Mouse (Mus musculus) frontal cortex, adult (tissue): ENCODE measurements around the gene Gpr176.

Source experiments
- ATAC-seq: cut with Nextera tagmentation; 2 replicates; pipeline ENCODE4 v1.9.2; 2017; ENCODE audit warnings: mild to moderate bottlenecking, moderate library complexity, mixed read lengths; ENCODE audit not compliant: low TSS enrichment

Gene Gpr176

DNA sequence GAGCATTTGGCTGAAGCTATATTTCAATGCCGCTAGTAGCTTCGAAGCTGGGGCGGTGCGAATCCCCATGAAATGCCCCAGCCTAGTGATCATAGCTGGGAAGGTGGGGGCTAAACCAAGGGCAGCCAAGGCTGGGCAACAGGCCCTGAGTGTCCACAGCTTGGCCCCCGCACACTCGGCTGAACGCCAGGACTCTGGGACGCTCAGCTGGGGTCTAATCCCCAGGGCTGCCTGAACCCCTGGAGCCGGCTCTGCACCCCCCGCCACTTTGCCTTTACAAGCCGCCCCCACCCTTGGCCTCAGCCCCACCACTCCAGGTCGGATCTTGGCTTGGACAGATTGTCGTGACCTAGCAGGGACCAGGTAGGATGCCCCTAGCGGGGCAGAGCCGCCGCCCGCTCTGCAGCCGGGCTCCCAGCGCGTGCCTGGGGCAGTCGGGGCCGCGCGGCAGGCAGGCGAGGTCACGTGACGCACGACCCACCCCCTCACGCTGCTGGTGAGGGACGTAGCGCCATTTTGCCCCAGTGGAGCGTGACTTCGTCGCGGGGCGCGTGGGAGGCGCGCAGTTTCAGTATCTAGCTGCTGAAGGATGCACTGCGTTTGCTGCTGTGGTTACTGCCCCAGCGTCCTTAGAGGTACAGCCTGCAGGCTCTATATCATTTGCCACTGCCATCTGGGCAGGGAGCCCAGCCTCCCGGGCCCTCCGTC lies 507 bp upstream of the Gpr176 start:
- peak; percentile 76 for ATAC-seq

- ATAC-seq, result no peak
These were observed 688 bp downstream of the Gpr176 start for GRCm38 (mm10) chr2:118372561-118372900.

- ATAC-seq, result no peak
These were observed 1.4 kb downstream of the Gpr176 start for GRCm38 (mm10) chr2:118371841-118372240.

DNA sequence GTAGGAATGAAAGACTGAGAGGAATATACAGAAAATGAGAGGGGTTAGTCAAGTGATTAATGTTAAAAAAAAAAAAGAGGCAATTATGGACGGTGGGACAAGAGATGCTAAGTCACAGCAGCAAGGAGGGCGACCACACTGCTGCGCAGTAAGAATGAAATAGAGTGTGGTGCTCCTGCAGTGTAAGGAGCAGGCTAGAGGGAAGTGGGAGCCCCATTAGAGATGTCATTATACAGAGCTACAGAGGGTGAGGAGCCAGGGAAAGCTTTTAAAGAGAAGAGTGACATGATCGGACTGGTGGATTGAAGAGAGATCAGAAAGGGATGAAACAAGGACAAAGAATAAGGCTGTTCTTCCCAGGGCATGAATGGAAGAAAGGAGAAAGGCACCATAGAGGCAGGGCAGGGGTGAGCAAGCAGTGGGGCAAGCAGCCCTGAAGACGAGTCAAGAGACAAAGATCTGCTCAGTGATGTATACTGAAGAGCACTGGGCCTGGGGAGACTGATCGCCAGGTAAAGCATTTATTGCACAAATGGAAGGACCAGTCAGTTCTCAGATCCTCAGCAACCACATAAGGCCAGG lies 18.0 kb downstream of the Gpr176 start:
- ATAC-seq, result no peak

DNA sequence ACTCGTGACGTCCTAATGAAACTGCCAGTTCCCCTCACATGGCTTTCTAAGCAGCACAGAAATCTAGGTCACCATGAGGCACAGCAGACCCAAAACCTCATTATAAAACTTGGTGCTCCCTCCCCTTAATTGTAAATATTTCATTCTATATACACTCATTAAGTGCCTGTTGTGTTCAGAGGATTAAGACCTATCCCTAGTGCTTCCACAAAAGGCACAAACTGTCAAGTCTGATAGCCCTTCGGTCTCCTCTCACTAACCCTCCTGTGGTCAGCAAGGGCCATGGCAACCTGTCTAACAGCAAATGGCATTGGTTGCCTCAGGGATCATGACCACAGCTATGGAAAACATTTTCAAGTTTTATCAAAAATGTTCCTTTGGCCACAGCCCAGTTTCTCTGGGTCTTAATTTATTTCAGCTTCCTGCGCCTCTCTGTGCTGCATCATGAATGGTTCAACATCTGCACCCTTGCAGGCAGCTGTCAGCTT lies 19.3 kb downstream of the Gpr176 start:
- ATAC-seq, result 0 out of 2 replicates have a peak, but pooled peaks have one; percentile 34

GRCm38 (mm10) chr2:118353498-118353897 lies 19.7 kb downstream of the Gpr176 start:
- ATAC-seq, result no peak

DNA sequence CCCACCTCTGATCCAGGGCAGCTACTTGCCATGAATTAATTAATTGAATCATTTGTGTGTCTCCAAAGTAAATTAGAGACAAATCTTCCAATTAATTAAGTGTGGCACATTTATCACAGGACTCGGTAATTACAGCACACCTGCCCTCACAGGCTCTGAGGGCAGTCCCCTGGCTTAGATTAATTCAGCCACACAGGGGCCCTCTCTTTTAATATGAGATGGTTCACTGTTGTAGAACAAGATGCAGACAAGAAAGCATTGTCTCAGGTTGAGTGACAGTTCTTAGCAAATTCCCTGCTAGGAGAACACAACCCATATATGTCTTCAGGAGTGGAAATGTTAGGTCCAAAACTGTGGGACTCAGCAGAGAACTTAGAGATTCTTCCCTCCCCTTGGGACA lies 27.7 kb downstream of the Gpr176 start:
- no peak for ATAC-seq

- no peak for ATAC-seq
These were observed 29.3 kb downstream of the Gpr176 start for GRCm38 (mm10) chr2:118343897-118344296.

- no peak for ATAC-seq
These were observed 31.9 kb downstream of the Gpr176 start for GRCm38 (mm10) chr2:118341295-118341694.

DNA sequence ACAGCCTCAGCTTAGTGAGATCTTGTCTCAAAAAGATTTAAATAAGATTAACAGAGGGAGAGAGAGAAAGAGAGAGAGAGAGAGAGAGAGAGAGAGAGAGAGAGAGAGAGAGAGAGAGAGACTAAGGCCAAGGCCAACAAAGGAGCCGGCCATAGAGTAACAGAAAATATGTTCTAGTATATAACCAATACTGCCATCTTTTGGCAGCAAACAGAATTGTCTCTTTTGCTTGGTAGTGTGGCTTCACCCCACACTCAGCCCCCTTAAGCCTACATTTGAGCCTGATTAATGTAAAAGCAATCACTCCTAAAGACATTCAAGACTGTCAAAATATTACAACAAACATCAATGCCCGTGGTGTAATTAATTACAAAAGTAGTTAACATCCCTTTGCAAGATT lies 37.1 kb downstream of the Gpr176 start:
- peak; percentile 72 for ATAC-seq

DNA sequence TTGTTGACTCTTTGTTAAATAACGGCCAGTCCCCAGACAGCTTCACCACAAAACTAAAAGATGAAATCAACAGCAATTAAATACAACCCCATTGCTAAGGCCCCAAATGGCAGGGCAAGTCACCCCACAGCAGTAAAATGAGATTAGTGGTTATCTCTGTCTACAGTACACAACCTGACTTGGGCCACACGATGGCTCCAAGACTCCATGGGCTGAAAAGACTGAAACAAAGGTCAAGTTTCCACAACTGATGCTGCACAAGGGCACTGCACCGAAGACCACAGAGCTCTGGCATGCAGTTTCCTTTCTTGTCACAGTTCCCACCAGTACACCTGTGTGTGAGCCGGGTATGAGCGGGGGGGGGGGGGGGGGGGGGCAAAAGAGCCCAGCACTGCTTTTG lies 50.6 kb downstream of the Gpr176 start:
- ATAC-seq, result no peak

- ATAC-seq, result no peak
These were observed 51.4 kb downstream of the Gpr176 start for GRCm38 (mm10) chr2:118321804-118322203.

DNA sequence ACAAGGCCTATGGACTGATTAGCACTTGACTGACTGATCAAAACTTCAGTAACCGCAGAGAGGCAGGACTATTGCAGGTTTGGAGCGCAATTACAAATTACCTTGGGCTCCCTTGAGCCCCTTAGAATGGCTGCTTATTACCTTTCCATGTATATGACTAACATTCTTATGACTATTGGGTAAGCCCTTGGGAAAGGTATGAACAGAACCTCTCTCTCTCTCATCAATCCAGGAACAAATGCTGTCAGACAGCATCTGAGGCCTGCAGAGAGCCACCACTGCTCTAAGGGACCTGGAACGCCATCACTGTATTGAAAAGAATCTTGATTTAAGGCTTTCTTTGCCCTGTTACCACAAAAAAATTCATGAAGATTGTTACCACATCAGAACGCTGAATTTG lies 52.1 kb downstream of the Gpr176 start:
- no peak for ATAC-seq

GRCm38 (mm10) chr2:118320519-118320918 lies 52.7 kb downstream of the Gpr176 start:
- no peak for ATAC-seq

- no peak for ATAC-seq
These were observed 54.0 kb downstream of the Gpr176 start for GRCm38 (mm10) chr2:118319176-118319575.

GRCm38 (mm10) chr2:118316939-118317338 lies 56.3 kb downstream of the Gpr176 start:
- ATAC-seq, result no peak

GRCm38 (mm10) chr2:118315656-118316402 lies 57.4 kb downstream of the Gpr176 start:
- ATAC-seq, result no peak

DNA sequence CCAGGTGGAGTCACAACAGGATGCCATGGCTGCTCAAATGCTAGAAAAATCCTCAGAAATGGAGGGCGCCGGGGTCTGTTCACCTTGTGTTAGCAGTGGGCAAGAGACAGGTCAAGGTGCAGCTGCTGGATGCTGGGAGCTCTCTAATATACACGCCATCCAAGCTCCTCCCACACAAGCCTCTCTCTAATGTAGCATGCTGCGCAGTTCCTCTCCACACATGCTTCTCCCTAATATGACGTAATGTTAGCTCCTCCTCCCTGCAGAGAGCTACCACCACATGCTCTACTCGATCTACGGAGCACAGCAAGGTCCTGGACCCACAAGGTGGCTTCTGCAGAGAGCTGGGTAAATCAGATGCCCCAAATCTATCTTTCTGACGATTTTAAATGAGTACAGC lies 65.7 kb downstream of the Gpr176 start:
- ATAC-seq, result peak; percentile 86

DNA sequence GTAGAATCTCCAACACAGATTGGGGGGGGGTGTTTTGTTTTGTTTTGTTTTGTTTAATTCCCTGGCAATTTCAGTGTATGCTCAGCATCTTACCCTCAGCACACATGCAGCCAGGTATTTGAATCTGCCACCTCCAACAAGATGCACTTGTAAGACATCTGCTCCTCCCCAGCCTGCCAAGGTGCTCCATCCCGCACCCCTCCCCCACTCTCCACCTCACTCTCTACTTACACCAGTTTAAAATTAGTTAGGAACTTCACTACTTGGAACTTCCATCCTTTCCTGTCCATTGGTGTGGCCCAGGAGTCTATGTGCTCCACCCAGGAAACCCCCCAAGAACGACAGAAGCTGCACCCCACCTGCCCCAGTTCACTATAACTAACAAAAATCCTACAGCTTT lies 66.3 kb downstream of the Gpr176 start:
- no peak for ATAC-seq

DNA sequence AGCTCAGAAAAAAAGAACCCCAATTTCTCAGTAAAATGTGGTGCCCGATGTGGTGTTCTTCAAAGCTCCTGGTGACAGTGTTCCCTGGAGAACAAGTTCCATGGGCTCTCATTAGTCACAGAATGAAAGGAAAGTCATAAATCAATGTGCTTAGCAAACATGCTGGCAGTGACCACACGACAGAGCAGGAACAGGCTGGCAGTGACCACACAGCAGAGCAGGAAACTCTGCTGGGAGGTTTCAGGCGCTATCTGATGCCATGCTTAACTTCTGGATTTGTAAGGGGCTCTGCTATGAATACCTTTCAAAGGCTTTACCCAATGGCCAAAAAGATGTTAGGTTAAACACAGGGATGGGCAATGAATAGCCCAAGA lies 66.7 kb downstream of the Gpr176 start:
- ATAC-seq, result no peak

DNA sequence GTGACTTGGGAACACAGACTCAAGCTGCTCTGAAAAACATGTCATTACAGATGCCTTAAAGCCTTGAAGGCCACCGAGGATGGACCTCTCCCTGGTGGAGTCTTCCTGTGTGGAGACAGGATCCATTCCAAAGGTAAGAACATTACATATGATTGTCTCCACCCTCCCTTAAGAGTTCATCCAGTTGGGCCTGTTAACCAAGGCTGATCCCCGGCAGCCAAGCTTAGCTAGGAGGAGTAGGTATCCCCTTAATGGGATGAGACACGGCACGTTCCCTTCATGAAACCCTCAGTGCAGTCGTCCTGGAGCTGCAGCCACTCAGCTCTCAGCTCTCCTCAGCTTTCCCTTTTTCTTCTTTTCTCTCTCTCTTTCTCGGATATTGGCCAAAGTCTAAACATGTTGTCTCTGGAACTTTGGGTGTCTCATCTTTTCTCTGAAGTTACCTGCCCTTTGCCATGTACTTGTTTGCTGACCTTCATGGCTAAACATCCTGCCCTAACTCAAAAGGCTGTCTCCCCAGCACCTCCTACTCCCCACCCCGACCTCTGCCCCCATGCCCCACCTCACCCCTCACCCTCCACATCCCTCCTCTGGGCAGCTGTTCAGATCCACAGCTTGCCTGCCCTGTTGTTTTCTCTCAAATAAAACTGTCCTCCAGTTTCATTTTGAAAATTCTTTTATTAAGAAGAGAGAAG lies 67.2 kb downstream of the Gpr176 start:
- ATAC-seq, result no peak

DNA sequence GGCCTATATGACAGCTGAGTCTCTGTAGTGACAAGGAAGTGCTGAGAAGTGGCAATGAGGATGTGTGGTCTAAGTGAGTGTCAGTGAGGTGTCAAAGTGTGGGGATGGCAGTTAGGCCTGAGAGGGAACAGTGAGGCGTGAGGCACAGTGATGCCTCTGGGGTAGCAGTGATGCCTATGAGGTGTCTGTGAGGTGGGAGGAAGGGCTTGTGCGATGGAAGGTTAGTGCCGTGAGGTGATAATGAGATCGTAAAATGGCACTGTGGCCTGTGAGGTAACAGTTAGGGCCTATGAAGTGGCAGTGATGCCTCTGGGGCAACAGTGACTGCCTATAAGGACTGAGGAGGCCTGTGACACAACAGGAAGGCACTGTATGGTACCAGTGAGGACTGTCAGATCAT lies 69.8 kb downstream of the Gpr176 start:
- ATAC-seq, result no peak
